ENCODE assay signal across 9 mouse cellular contexts in the genomic region with DNA sequence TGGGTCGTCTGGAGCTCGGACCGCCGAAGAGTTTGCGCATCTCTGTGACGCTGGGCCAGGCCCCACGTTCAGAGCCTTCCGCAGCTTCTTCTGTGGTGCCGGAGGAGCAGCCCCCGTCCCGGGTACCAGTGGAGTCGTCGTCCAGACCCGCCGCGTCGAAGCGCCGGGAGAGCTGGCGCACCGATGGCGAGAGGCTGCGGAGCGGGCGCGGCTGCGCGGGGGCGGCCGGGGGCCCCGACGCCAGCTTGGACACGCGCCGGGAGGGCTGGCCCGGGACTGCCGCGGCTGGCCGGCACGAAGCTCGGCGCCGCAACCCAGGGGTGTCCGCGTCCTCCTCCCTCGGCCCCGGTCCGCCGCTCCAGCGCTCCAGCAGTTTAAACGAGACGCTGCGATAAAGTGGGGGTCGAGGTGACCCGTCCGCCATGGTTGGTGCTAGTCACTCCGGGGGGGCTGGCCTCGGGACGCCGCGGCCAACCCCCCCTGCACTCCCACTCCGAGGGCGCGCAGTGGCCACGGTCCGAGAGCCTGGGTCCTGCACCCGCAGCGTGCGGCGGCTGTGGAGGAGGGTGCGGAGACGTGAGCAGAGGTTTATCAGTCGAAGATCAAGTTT. TPM values are rescaled to one million over a fixed set of nuclear protein-coding genes. Genes with fewer than 3 reads are reported as not detected.
DNase-seq lines count a peak whose midpoint lies in the region; ATAC-seq and TF ChIP-seq lines count a peak whose summit lies in the region.
"Had no signal": no experiment of that assay in that cellular context is flagged by ENCODE, and none has a peak within 500 bp of the region (broad histone marks: within the 10 kb centered on the region; RNA-seq: fewer than 3 reads in every experiment).

No protein-coding gene starts in this region.

- H3K4me1 ChIP-seq in cortical plate, adult 2 months (ENCODE audit: control insufficient read depth, insufficient read depth, low read length) = peaks cover 2% of the 10 kb centered on the region
- H3K4me1 ChIP-seq in liver, embryonic 11.5 days (replicated peaks; ENCODE audit: control insufficient read depth, insufficient read depth, low read length) = peaks cover 50% of the 10 kb centered on the region
- H3K4me1 ChIP-seq in stomach, embryonic 14.5 days (ENCODE audit: control insufficient read depth, insufficient read depth, low read length) = peaks cover 40% of the 10 kb centered on the region

- H3K36me3 ChIP-seq in liver, embryonic 11.5 days (ENCODE audit: control insufficient read depth, insufficient read depth, low read length) = no peaks in the 10 kb centered on the region
- peaks cover 5% of the 10 kb centered on the region for H3K36me3 ChIP-seq in stomach, embryonic 14.5 days (ENCODE audit: control insufficient read depth, insufficient read depth, low read length)

- H3K9ac ChIP-seq in liver, embryonic 11.5 days (ENCODE audit: low read depth, low read length) = peak overlapping the region; percentile 76
- H3K9ac ChIP-seq in stomach, embryonic 14.5 days (replicated peaks; ENCODE audit: low read depth, low read length) = peak overlapping the region; percentile 87

- H3K4me3 ChIP-seq in layer of hippocampus, adult 2 months = peak overlapping the region; percentile 68
- peak overlapping the region; percentile 30 for H3K4me3 ChIP-seq in cortical plate, adult 2 months (ENCODE audit: insufficient read depth, low read length)
- peak overlapping the region; percentile 65 for H3K4me3 ChIP-seq in liver, embryonic 11.5 days (ENCODE audit: low read depth, low read length)
- H3K4me3 ChIP-seq in stomach, embryonic 14.5 days (ENCODE audit: low read depth, low read length) = peak overlapping the region; percentile 85

- H3K9me3 ChIP-seq in liver, embryonic 11.5 days (ENCODE audit: control insufficient read depth, low read length) = no peaks in the 10 kb centered on the region
- H3K9me3 ChIP-seq in stomach, embryonic 14.5 days (ENCODE audit: control insufficient read depth, low read depth, low read length) = no peaks in the 10 kb centered on the region

- DNase-seq in layer of hippocampus, adult 2 months (ENCODE audit: low spot score in 2 of 2) = no peak
- no peak for DNase-seq in layer of hippocampus, adult 11-12 months (ENCODE audit: low spot score)
- DNase-seq in heart, postnatal 14 days = peak; percentile 71 to 76
- DNase-seq in liver, embryonic 11.5 days (ENCODE audit: low spot score) = no peak
- no peak for DNase-seq in embryo, embryonic 10.5 days (ENCODE audit: low spot score)
- DNase-seq in left cerebral cortex, postnatal 4 days = no peak

- peak overlapping the region; percentile 93 for H3K4me2 ChIP-seq in liver, embryonic 11.5 days
- peak overlapping the region; percentile 97 for H3K4me2 ChIP-seq in stomach, embryonic 14.5 days (replicated peaks; ENCODE audit: low read depth, low read length)

- H3K27ac ChIP-seq in layer of hippocampus, adult 2 months = peak overlapping the region; percentile 87
- peak overlapping the region; percentile 68 for H3K27ac ChIP-seq in cortical plate, adult 2 months (ENCODE audit: insufficient read depth, low read length)
- H3K27ac ChIP-seq in liver, embryonic 11.5 days (ENCODE audit: low read depth, low read length) = peak overlapping the region; percentile 96
- H3K27ac ChIP-seq in stomach, embryonic 14.5 days (ENCODE audit: low read length) = peak overlapping the region; percentile 99

- WGBS in liver, embryonic 11.5 days = under 1% methylated on average over 67 of the region's 73 CpGs
- 1% methylated on average over 71 of the region's 73 CpGs for WGBS in stomach, embryonic 14.5 days

- no peak for TF ChIP-seq CTCF in layer of hippocampus, adult 2 months (conservative IDR thresholded peaks at IDR 0.05)
- no peak for TF ChIP-seq CTCF in cortical plate, adult 2 months (IDR thresholded peaks at IDR 0.05; ENCODE audit: extremely low read depth, insufficient read depth, low read length)

- intact Hi-C loops in heart, postnatal 14 days (cut with DNase I) = no loop called here
- intact Hi-C loops in left cerebral cortex, postnatal 4 days (cut with DNase I) = no loop called here

- peaks cover 53% of the 10 kb centered on the region for H3K27me3 ChIP-seq in liver, embryonic 11.5 days (replicated peaks; ENCODE audit: control insufficient read depth, insufficient read depth, low read length)
- H3K27me3 ChIP-seq in stomach, embryonic 14.5 days (ENCODE audit: control insufficient read depth, insufficient read depth, low read length) = no peaks in the 10 kb centered on the region

- ATAC-seq in liver, embryonic 11.5 days (replicated peaks; ENCODE audit: low FRiP score) = peak; percentile 12; the same call in 1 of the 2 replicates
- ATAC-seq in stomach, embryonic 14.5 days (ENCODE audit: insufficient number of reproducible peaks, insufficient read depth, low FRiP score, low read depth) = peak; percentile 8

- no peak for TF ChIP-seq POLR2A in cortical plate, adult 2 months (IDR thresholded peaks at IDR 0.05; ENCODE audit: extremely low read depth, insufficient read depth, low read length)

RNA-seq across cellular contexts. Expression of gene Arhgef17, which starts 0.5 kb away (rescaled TPM):
- 100 to 1,000 TPM; 163 to 171 TPM for total RNA-seq in layer of hippocampus, adult 2 months (2021)
- 89.2 and 91.3 TPM in 2 replicates for polyA plus RNA-seq in cortical plate, adult 2 months (2012; rRNA removed)
- total RNA-seq in heart, postnatal 14 days (2021) = 10 to 100 TPM; 30.3 to 31.6 TPM
- polyA plus RNA-seq in liver, embryonic 11.5 days (2014; fragmentation: Nextera tagmentation; extraction: Ambion mirVana) = 4.5 and 5.4 TPM in 2 replicates
- polyA plus RNA-seq in stomach, embryonic 14.5 days (2014; fragmentation: Nextera tagmentation; extraction: Ambion mirVana) = 13.7 and 14.1 TPM in 2 replicates
- total RNA-seq in left cerebral cortex, postnatal 4 days (2021) = 10 to 100 TPM; 44.2 to 45.3 TPM
- total RNA-seq: neutrophil, adult 5-6 weeks had no signal

RNA-seq across cellular contexts. Expression of gene P2ry6, which starts 43.0 kb away (rescaled TPM):
- total RNA-seq in layer of hippocampus, adult 2 months (2021) = 1 to 10 TPM; 3.0 to 3.6 TPM
- 4.3 and 4.9 TPM in 2 replicates for polyA plus RNA-seq in cortical plate, adult 2 months (2012; rRNA removed)
- 1 to 10 TPM; 4.1 to 4.5 TPM for total RNA-seq in heart, postnatal 14 days (2021)
- polyA plus RNA-seq in liver, embryonic 11.5 days (2014; fragmentation: Nextera tagmentation; extraction: Ambion mirVana) = 4.1 and 4.3 TPM in 2 replicates
- 7.3 and 7.8 TPM in 2 replicates for polyA plus RNA-seq in stomach, embryonic 14.5 days (2014; fragmentation: Nextera tagmentation; extraction: Ambion mirVana)
- total RNA-seq in left cerebral cortex, postnatal 4 days (2021) = 1 to 10 TPM; 2.0 to 2.5 TPM

Comparison
In these comparisons a context has a peak if more than half of its experiments do, and no peak if none do; other contexts are left out.
1. DNase-seq: peak in heart, postnatal 14 days (2 of 2); none in layer of hippocampus, adult 2 months (0 of 2), layer of hippocampus, adult 11-12 months (single experiment), liver, embryonic 11.5 days (single experiment), embryo, embryonic 10.5 days (single experiment) and left cerebral cortex, postnatal 4 days (single experiment).
2. H3K4me3 ChIP-seq: peak in every context shown above with its lines; median percentile 85 in stomach, embryonic 14.5 days; 68 in layer of hippocampus, adult 2 months; 65 in liver, embryonic 11.5 days; 30 in cortical plate, adult 2 months.
3. Peak in every context shown above with its lines, with median percentiles within 50 percentile points of each other: H3K27ac ChIP-seq.